Mouse (Mus musculus): ENCODE data around the gene Zbed4. TPM values are rescaled to one million over a fixed set of nuclear protein-coding genes. Genes with fewer than 3 reads are reported as not detected.

Gene Zbed4
- polyA plus RNA-seq, 1 experiment from 2014 or later = 13.4 TPM

DNA sequence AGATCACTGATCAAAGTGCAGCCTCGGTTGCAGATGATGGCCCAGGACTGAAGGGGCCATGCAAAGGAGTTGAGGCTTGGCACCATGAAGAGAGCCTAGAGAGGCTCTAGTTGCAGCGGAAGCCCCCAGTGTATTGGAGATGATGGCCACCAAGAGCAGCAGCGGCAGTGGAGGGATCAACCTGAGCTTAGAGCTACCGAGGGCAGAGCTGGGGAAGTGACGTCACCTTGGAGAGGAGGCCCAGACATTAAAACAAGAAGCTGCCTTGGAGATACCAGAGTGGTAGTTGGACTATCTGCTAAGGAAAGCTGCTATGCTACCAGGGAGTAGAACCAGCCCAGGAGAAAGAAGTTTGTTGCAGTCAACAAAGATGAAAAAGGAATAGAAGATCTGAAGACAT, 41.6 kb upstream of the Zbed4 start:
- Histone ChIP-seq H3K27ac (replicated peaks in 1 of 2; ENCODE audit: control insufficient read depth in 1 of 2, insufficient read depth in 1 of 2, low read depth in 2 of 2, low read length in 2 of 2) (no peak overlapping the region), H3K4me3 (ENCODE audit: control insufficient read depth in 1 of 2, insufficient read depth in 1 of 2, low read depth in 1 of 2, low read length in 2 of 2) (no peak overlapping the region), H3K9me3 (ENCODE audit: control insufficient read depth, low read length) (no peaks in the 10 kb centered on the region), H3K36me3 (ENCODE audit: control insufficient read depth, insufficient read depth, low read length) (peaks cover 100% of the 10 kb centered on the region), H3K9ac (ENCODE audit: low read length) (no peak overlapping the region), H3K27me3 (ENCODE audit: control insufficient read depth, insufficient read depth, low read length) (no peaks in the 10 kb centered on the region), H3K4me1 (ENCODE audit: control insufficient read depth in 2 of 2, insufficient read depth in 2 of 2, low read length in 2 of 2) (no peaks in the 10 kb centered on the region), H3K4me2 (ENCODE audit: low read length) (no peak overlapping the region)
- no peak for ATAC-seq (ENCODE audit: insufficient number of reproducible peaks, insufficient read depth, low FRiP score, low read depth)
- 90% methylated on average over 5 of the region's 5 CpGs for WGBS

DNA sequence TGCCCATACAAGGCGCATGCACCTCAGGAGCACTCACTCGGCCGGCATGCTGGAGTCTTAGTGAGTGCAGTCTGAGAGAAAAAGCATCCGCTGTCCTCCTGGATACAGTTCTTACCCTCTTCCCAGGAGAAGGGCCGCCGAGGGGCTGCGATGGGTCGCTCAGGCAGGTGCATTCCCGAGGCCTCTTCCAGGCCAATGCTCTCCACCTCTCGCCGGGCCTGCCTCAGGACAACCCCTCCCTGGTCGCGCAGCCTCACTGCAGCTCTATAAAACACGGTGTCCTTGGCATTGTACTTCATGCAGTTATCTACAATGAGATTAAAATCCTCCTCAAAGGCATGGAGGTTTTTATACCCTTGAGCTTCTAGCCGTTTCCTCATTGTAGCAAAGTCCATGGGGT, 39.0 kb upstream of the Zbed4 start:
- H3K36me3 ChIP-seq (ENCODE audit: control insufficient read depth, insufficient read depth, low read length) = peaks cover 100% of the 10 kb centered on the region
- WGBS = 94% methylated on average over 15 of the region's 15 CpGs
- no peaks in the 10 kb centered on the region for H3K9me3 ChIP-seq (ENCODE audit: control insufficient read depth, low read length)
- no peak overlapping the region for H3K27ac ChIP-seq (replicated peaks in 1 of 2; ENCODE audit: control insufficient read depth in 1 of 2, insufficient read depth in 1 of 2, low read depth in 2 of 2, low read length in 2 of 2)
- no peak overlapping the region for H3K9ac ChIP-seq (ENCODE audit: low read length)
- H3K4me2 ChIP-seq (ENCODE audit: low read length) = no peak overlapping the region
- ATAC-seq (ENCODE audit: insufficient number of reproducible peaks, insufficient read depth, low FRiP score, low read depth) = no peak
- H3K4me3 ChIP-seq (ENCODE audit: control insufficient read depth in 1 of 2, insufficient read depth in 1 of 2, low read depth in 1 of 2, low read length in 2 of 2) = no peak overlapping the region
- no peaks in the 10 kb centered on the region for H3K27me3 ChIP-seq (ENCODE audit: control insufficient read depth, insufficient read depth, low read length)
- H3K4me1 ChIP-seq (ENCODE audit: control insufficient read depth in 2 of 2, insufficient read depth in 2 of 2, low read length in 2 of 2) = no peaks in the 10 kb centered on the region

DNA sequence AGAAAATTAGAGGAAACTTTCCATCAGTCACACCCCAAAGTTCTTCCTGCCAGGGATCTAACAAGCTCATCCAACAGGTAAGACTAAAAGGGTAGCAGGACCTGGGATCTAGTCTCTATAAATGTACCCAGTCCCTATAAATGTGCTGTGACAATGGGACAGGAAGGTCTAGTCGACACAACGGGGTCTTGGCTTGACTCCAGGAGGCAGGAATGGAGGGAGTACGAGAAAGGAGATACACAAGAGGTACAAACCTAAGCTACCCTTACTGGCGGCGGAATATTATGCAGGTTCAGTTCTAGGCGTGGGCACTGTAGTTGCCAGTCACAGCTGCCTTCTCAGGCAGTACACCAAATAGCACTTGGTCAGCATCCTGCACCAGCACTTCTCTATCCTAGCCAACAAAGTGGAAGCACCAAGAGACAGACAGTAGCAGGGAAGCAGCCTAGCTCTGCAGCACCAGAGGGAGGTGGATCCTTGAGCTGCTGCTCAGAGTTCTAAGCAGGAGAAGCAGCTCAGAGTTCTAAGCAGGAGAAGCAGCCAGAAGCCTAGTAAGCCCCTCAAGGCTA, 37.4 kb upstream of the Zbed4 start:
- H3K9me3 ChIP-seq (ENCODE audit: control insufficient read depth, low read length) = no peaks in the 10 kb centered on the region
- H3K4me1 ChIP-seq (ENCODE audit: control insufficient read depth in 2 of 2, insufficient read depth in 2 of 2, low read length in 2 of 2) = no peaks in the 10 kb centered on the region
- no peak overlapping the region for H3K27ac ChIP-seq (replicated peaks in 1 of 2; ENCODE audit: control insufficient read depth in 1 of 2, insufficient read depth in 1 of 2, low read depth in 2 of 2, low read length in 2 of 2)
- H3K27me3 ChIP-seq (ENCODE audit: control insufficient read depth, insufficient read depth, low read length) = no peaks in the 10 kb centered on the region
- no peak overlapping the region for H3K4me2 ChIP-seq (ENCODE audit: low read length)
- WGBS = 55% methylated on average over 6 of the region's 6 CpGs
- H3K36me3 ChIP-seq (ENCODE audit: control insufficient read depth, insufficient read depth, low read length) = peaks cover 97% of the 10 kb centered on the region
- no peak overlapping the region for H3K4me3 ChIP-seq (ENCODE audit: control insufficient read depth in 1 of 2, insufficient read depth in 1 of 2, low read depth in 1 of 2, low read length in 2 of 2)
- ATAC-seq (ENCODE audit: insufficient number of reproducible peaks, insufficient read depth, low FRiP score, low read depth) = no peak
- H3K9ac ChIP-seq (ENCODE audit: low read length) = no peak overlapping the region

DNA sequence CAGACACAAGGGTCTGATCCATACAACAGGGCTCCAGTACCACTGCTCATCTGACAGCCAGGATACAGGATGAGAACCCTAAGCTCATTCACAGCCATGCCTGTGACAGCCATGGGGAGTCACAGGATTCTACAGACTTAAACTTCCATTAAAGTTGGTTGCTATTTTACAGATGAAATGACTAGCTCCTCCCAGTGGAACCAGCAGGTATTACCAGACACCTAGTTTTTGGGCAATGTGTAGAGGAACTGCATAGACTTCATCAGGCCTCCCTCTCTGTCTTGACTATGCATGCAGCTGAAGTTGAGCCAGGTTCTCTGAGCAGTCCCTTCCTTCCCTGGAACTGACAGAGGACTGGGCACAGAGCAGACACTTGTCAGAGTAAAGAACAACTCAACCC, 35.1 kb upstream of the Zbed4 start:
- Histone ChIP-seq H3K27ac (replicated peaks in 1 of 2; ENCODE audit: control insufficient read depth in 1 of 2, insufficient read depth in 1 of 2, low read depth in 2 of 2, low read length in 2 of 2) (no peak overlapping the region), H3K4me1 (ENCODE audit: control insufficient read depth in 2 of 2, insufficient read depth in 2 of 2, low read length in 2 of 2) (no peaks in the 10 kb centered on the region), H3K4me3 (ENCODE audit: control insufficient read depth in 1 of 2, insufficient read depth in 1 of 2, low read depth in 1 of 2, low read length in 2 of 2) (no peak overlapping the region), H3K9me3 (ENCODE audit: control insufficient read depth, low read length) (no peaks in the 10 kb centered on the region), H3K36me3 (ENCODE audit: control insufficient read depth, insufficient read depth, low read length) (peaks cover 95% of the 10 kb centered on the region), H3K4me2 (ENCODE audit: low read length) (no peak overlapping the region), H3K27me3 (ENCODE audit: control insufficient read depth, insufficient read depth, low read length) (no peaks in the 10 kb centered on the region), H3K9ac (ENCODE audit: low read length) (no peak overlapping the region)
- no peak for ATAC-seq (ENCODE audit: insufficient number of reproducible peaks, insufficient read depth, low FRiP score, low read depth)

DNA sequence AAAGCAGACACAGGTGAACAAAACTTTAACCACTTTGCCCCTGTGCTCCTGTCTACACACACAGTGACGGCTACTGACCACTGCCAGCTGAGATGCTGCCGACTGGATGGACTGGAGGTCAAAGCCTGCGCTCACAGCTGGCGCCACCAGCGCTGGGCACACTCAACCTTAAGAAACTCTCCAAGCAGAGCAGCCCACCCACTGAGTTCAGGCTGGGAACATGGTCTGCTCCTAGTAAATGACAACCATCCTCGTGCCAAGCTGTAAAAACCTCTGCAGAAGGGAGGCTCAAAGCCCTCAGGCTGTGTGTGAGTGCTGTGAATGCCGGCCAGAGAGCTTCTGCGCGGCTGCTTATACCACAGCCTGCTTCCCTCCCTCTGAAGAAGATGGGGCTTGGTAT, 34.2 kb upstream of the Zbed4 start:
- Histone ChIP-seq H3K4me1 (ENCODE audit: control insufficient read depth in 2 of 2, insufficient read depth in 2 of 2, low read length in 2 of 2) (no peaks in the 10 kb centered on the region), H3K27ac (replicated peaks in 1 of 2; ENCODE audit: control insufficient read depth in 1 of 2, insufficient read depth in 1 of 2, low read depth in 2 of 2, low read length in 2 of 2) (no peak overlapping the region), H3K36me3 (ENCODE audit: control insufficient read depth, insufficient read depth, low read length) (peaks cover 95% of the 10 kb centered on the region), H3K9ac (ENCODE audit: low read length) (no peak overlapping the region), H3K27me3 (ENCODE audit: control insufficient read depth, insufficient read depth, low read length) (no peaks in the 10 kb centered on the region), H3K9me3 (ENCODE audit: control insufficient read depth, low read length) (no peaks in the 10 kb centered on the region), H3K4me2 (ENCODE audit: low read length) (no peak overlapping the region), H3K4me3 (ENCODE audit: control insufficient read depth in 1 of 2, insufficient read depth in 1 of 2, low read depth in 1 of 2, low read length in 2 of 2) (no peak overlapping the region)
- ATAC-seq (ENCODE audit: insufficient number of reproducible peaks, insufficient read depth, low FRiP score, low read depth) = no peak
- WGBS = 86% methylated on average over 9 of the region's 9 CpGs

DNA sequence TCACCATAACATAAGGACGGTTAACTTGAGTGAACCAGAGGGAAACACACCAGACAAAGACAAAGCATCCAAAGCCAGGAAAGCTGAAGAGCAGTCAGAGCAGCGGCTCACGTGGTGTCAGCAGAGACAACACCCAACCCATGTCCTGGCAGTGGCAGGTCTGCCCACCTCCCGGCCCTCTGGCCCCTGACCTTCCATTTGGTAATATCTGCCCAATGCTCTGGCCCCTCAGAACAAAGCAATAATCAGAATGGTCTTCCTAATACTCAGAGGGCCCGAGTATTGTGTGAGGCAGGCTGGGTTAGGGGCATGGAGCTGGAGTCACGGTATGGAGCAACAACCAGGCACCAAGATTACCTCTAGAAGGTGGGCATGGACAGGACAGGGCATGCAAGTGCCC, 28.3 kb upstream of the Zbed4 start:
- H3K9me3 ChIP-seq (ENCODE audit: control insufficient read depth, low read length) = no peaks in the 10 kb centered on the region
- H3K9ac ChIP-seq (ENCODE audit: low read length) = no peak overlapping the region
- H3K27ac ChIP-seq (replicated peaks in 1 of 2; ENCODE audit: control insufficient read depth in 1 of 2, insufficient read depth in 1 of 2, low read depth in 2 of 2, low read length in 2 of 2) = no peak overlapping the region
- no peak for ATAC-seq (ENCODE audit: insufficient number of reproducible peaks, insufficient read depth, low FRiP score, low read depth)
- no peak overlapping the region for H3K4me2 ChIP-seq (ENCODE audit: low read length)
- no peak overlapping the region for H3K4me3 ChIP-seq (ENCODE audit: control insufficient read depth in 1 of 2, insufficient read depth in 1 of 2, low read depth in 1 of 2, low read length in 2 of 2)
- peaks cover 87% of the 10 kb centered on the region for H3K36me3 ChIP-seq (ENCODE audit: control insufficient read depth, insufficient read depth, low read length)
- WGBS = 87% methylated on average over 6 of the region's 6 CpGs
- H3K27me3 ChIP-seq (ENCODE audit: control insufficient read depth, insufficient read depth, low read length) = no peaks in the 10 kb centered on the region
- no peaks in the 10 kb centered on the region for H3K4me1 ChIP-seq (ENCODE audit: control insufficient read depth in 2 of 2, insufficient read depth in 2 of 2, low read length in 2 of 2)

DNA sequence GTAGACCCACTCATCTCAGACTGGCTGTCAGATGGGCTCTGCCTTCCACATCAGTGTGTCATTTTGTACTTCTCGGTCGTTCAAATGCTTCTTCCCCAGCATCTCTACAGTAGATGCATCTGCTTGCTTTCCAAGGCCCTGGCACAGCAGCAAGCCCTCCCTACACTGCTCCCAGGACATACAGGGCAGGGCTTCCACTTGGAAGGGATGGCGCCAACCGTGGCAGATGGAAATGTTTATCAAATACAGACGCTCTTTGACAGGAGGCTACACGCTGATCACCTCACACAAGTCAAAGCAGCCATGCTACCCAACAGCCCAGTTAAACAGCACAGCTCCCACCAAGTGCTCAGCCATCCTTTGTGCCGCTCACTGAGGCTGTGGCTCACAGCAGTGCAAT, 27.1 kb upstream of the Zbed4 start:
- H3K4me2 ChIP-seq (ENCODE audit: low read length) = no peak overlapping the region
- H3K27ac ChIP-seq (replicated peaks in 1 of 2; ENCODE audit: control insufficient read depth in 1 of 2, insufficient read depth in 1 of 2, low read depth in 2 of 2, low read length in 2 of 2) = no peak overlapping the region
- no peaks in the 10 kb centered on the region for H3K27me3 ChIP-seq (ENCODE audit: control insufficient read depth, insufficient read depth, low read length)
- WGBS = 76% methylated on average over 7 of the region's 7 CpGs
- no peak overlapping the region for H3K9ac ChIP-seq (ENCODE audit: low read length)
- no peaks in the 10 kb centered on the region for H3K4me1 ChIP-seq (ENCODE audit: control insufficient read depth in 2 of 2, insufficient read depth in 2 of 2, low read length in 2 of 2)
- no peaks in the 10 kb centered on the region for H3K9me3 ChIP-seq (ENCODE audit: control insufficient read depth, low read length)
- H3K36me3 ChIP-seq (ENCODE audit: control insufficient read depth, insufficient read depth, low read length) = peaks cover 89% of the 10 kb centered on the region
- H3K4me3 ChIP-seq (ENCODE audit: control insufficient read depth in 1 of 2, insufficient read depth in 1 of 2, low read depth in 1 of 2, low read length in 2 of 2) = no peak overlapping the region
- ATAC-seq (ENCODE audit: insufficient number of reproducible peaks, insufficient read depth, low FRiP score, low read depth) = no peak

DNA sequence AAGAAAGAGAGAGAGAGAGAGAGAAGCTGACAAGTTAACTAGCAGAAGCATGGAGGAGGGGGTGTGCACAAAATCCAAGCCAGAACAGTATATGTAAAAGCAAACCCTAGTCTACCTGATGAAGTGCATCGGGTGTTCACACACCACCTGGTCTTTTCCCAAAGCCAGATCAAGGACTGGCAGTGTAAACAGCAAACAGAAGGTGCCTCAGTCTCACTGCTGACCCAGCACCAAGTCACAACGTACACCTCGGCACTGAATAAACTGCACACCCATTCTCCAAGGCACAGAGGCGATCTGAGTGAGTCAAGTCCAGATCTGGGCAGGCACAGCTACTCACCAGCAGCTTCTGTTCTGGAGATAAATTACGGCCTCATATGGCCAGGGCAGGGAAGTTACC, 26.4 kb upstream of the Zbed4 start:
- H3K4me3 ChIP-seq (ENCODE audit: control insufficient read depth in 1 of 2, insufficient read depth in 1 of 2, low read depth in 1 of 2, low read length in 2 of 2) = no peak overlapping the region
- 84% methylated on average over 5 of the region's 5 CpGs for WGBS
- no peaks in the 10 kb centered on the region for H3K4me1 ChIP-seq (ENCODE audit: control insufficient read depth in 2 of 2, insufficient read depth in 2 of 2, low read length in 2 of 2)
- H3K27me3 ChIP-seq (ENCODE audit: control insufficient read depth, insufficient read depth, low read length) = no peaks in the 10 kb centered on the region
- no peak overlapping the region for H3K9ac ChIP-seq (ENCODE audit: low read length)
- H3K27ac ChIP-seq (replicated peaks in 1 of 2; ENCODE audit: control insufficient read depth in 1 of 2, insufficient read depth in 1 of 2, low read depth in 2 of 2, low read length in 2 of 2) = no peak overlapping the region
- ATAC-seq (ENCODE audit: insufficient number of reproducible peaks, insufficient read depth, low FRiP score, low read depth) = no peak
- H3K36me3 ChIP-seq (ENCODE audit: control insufficient read depth, insufficient read depth, low read length) = peaks cover 89% of the 10 kb centered on the region
- H3K9me3 ChIP-seq (ENCODE audit: control insufficient read depth, low read length) = no peaks in the 10 kb centered on the region
- no peak overlapping the region for H3K4me2 ChIP-seq (ENCODE audit: low read length)
